16 mouse cellular contexts compared by ENCODE assay signal in genomic region chr12:80234226-80234625, GRCm38 (mm10).
"Had no signal": no experiment of that assay in that cellular context is flagged by ENCODE, and none has a peak within 500 bp of the region (broad histone marks: within the 10 kb centered on the region; RNA-seq: fewer than 3 reads in every experiment).

No protein-coding gene starts in this region.

- H3K27me3 ChIP-seq: midbrain, embryonic 12.5 days; neural tube, embryonic 13.5 days; neural tube, embryonic 15.5 days had no signal

- H3K9ac ChIP-seq: lung, embryonic 14.5 days; midbrain, embryonic 12.5 days; neural tube, embryonic 13.5 days; neural tube, embryonic 15.5 days had no signal

- DNase-seq: lung, adult 18-20 months; lung, embryonic 14.5 days; lung, postnatal 10 days; lung, postnatal 4 days; midbrain, embryonic 14.5 days; right cerebral cortex, postnatal 14 days; spleen, adult 18-20 months; thymus, adult 18-20 months; thymus, postnatal 14 days; thymus, postnatal 36 days had no signal

- H3K4me2 ChIP-seq: lung, embryonic 14.5 days; midbrain, embryonic 12.5 days; neural tube, embryonic 13.5 days; neural tube, embryonic 15.5 days had no signal

- H3K9me3 ChIP-seq: neural tube, embryonic 13.5 days had no signal

- H3K4me3 ChIP-seq: midbrain, embryonic 10.5 days; midbrain, embryonic 12.5 days; myocyte; neural tube, embryonic 13.5 days; neural tube, embryonic 15.5 days had no signal

- ATAC-seq: midbrain, embryonic 16.5 days had no signal

- H3K36me3 ChIP-seq: midbrain, embryonic 12.5 days had no signal

- H3K27ac ChIP-seq: midbrain, embryonic 10.5 days; midbrain, embryonic 12.5 days; neural tube, embryonic 13.5 days; neural tube, embryonic 15.5 days had no signal
